Mouse (Mus musculus) neural tube, embryonic 11.5 days (tissue): ENCODE results near the gene Olfr1418. TPM values are rescaled to one million over a fixed set of nuclear protein-coding genes. Genes with fewer than 3 reads are reported as not detected.

Experiments used
- ATAC-seq: fragments of 200-750 bp; cut with Nextera tagmentation; 2 replicates; pipeline ENCODE4 v1.8.0; 2017; ENCODE audit warnings: moderate number of reproducible peaks, mild to moderate bottlenecking, moderate TSS enrichment, moderate library complexity; ENCODE audit not compliant: insufficient read depth, low FRiP score, low TSS enrichment
- DNase-seq: peaks from one replicate; pipeline ENCODE4 v3.0.0-alpha.2; 2015; ENCODE audit warnings: low spot score
- H3K27ac ChIP-seq: fragments of 300-500 bp; sonication (generic); 2 replicates; pipeline ENCODE4 v1.5.1; 2014; ENCODE audit warnings: low read depth, mild to moderate bottlenecking, low read length
- H3K27me3 ChIP-seq: fragments of 300-500 bp; sonication (generic); 2 replicates; pipeline ENCODE4 v1.6.1; 2014; ENCODE audit warnings: mild to moderate bottlenecking, low read length, mixed read lengths; ENCODE audit not compliant: control insufficient read depth, insufficient read depth
- H3K36me3 ChIP-seq: fragments of 300-500 bp; sonication (generic); 2 replicates; pipeline ENCODE4 v1.6.1; 2014; ENCODE audit warnings: mild to moderate bottlenecking, low read length, moderate library complexity, mixed read lengths; ENCODE audit not compliant: control insufficient read depth, insufficient read depth
- H3K4me1 ChIP-seq: fragments of 300-500 bp; sonication (generic); 2 replicates; pipeline ENCODE4 v1.6.1; 2014; ENCODE audit warnings: low read length, mixed read lengths; ENCODE audit not compliant: control insufficient read depth, insufficient read depth
- H3K4me2 ChIP-seq: fragments of 300-500 bp; sonication (generic); 2 replicates; pipeline ENCODE4 v1.6.1; 2014; ENCODE audit warnings: low read depth, mild to moderate bottlenecking, moderate library complexity
- H3K4me3 ChIP-seq: fragments of 300-500 bp; sonication (generic); 2 replicates; pipeline ENCODE4 v1.5.1; 2014; ENCODE audit warnings: low read depth, low read length
- H3K9ac ChIP-seq: fragments of 300-500 bp; sonication (generic); 2 replicates; pipeline ENCODE4 v1.6.1; 2014; ENCODE audit warnings: mild to moderate bottlenecking, low read length
- H3K9me3 ChIP-seq: fragments of 300-500 bp; sonication (generic); 2 replicates; pipeline ENCODE4 v1.6.1; 2016; ENCODE audit warnings: low read length; ENCODE audit not compliant: control insufficient read depth
- WGBS: fragments of 180-500 bp; shearing (Covaris S2); extraction: QIAGEN DNeasy Blood & Tissue Kit; methylation state at CpG from one replicate; pipeline ENCODE4 v1.1.7; 2014; 5-methylcytosine and 5-hydroxymethylcytosine counted together
- polyA plus RNA-seq: library from polyadenylated mRNA; unstranded; fragments of >200 nt; fragmentation: Nextera tagmentation; extraction: Ambion mirVana; gene quantifications from 2 replicates; pipeline ENCODE4 v1.2.1, GENCODE M21; 2014

Olfr1418 gene
- polyA plus RNA-seq, 1 experiment from 2014 or later: not detected

DNA sequence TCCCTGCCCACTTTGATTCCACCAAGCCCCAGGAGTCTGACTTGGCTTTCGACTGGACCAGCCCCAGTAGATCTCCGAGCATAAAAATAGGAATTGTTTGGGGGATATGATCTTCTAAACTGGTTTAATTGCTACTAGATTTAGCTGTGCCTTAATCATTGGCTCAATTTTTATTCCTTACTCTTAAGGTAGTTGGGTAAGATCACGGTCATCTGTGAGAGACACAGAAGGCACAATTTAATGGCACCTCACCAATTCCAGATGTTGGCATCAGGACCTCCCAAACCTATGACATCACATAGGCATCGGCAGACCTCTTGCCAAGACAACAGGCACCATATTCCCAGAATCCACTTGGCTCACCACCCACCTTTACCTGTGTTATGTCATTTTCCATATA, 21.7 kb downstream of the Olfr1418 start, which contains the start of gene Olfr1417:
Gene Olfr1417, minus strand, starts transcription at position 101 of the 400 bp plus-strand sequence.
- H3K4me3 ChIP-seq: no peak within 1 kb of the TSS

DNA sequence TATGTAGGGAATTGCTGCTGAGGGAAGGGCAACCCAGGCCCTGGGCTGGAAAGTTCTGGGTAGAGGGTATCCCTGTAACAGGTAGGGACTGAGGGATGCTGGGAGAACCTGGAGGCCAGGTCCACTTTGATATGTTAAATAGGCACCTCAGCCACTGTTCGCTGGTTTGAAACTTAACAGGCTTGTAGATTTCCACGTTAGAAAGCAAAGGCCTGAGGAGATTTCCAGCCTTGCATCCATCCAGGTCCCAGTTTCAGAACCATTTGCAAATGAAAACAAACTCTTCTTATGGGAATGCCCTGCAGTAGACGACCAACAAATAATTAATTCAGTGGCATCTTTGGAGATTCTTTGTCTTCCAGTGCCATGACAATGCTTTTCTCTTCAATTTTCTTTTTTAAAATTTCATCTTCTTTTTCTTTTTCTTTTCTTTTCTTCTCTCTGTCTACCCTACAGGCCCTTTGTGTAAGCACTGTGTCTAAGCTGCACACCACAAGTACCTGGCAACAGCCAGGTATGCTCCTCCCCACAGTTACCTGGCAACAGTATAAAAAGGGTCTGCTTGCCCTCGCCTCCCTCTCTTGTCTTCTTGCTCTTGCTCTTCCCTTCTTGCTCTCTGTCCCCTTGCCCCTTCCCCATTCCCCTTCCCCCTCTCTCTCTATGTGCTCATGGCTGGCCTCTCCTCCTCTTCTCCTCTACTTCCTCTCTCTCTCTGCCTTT, 37.4 kb downstream of the Olfr1418 start:
- Histone ChIP-seq H3K4me3 (no peak overlapping the region), H3K36me3 (no peaks in the 10 kb centered on the region), H3K9me3 (no peaks in the 10 kb centered on the region), H3K9ac (no peak overlapping the region), H3K4me2 (no peak overlapping the region), H3K27ac (no peak overlapping the region), H3K27me3 (peaks cover 17% of the 10 kb centered on the region), H3K4me1 (no peaks in the 10 kb centered on the region)
- 35% methylated on average over 4 of the region's 4 CpGs for WGBS
- ATAC-seq: no peak
- DNase-seq: no peak

More for the DNA sequence above, 21.7 kb downstream of the Olfr1418 start, which contains the start of gene Olfr1417:
- ATAC-seq (no peak), DNase-seq (no peak)
- Histone ChIP-seq H3K36me3 (no peaks in the 10 kb centered on the region), H3K27ac (no peak within 1 kb of the TSS), H3K4me1 (no peaks in the 10 kb centered on the region), H3K9me3 (no peaks in the 10 kb centered on the region), H3K9ac (no peak within 1 kb of the TSS), H3K4me2 (no peak within 1 kb of the TSS), H3K27me3 (no peaks in the 10 kb centered on the region)
- WGBS: 88% methylated on average over 4 of the region's 4 CpGs

DNA sequence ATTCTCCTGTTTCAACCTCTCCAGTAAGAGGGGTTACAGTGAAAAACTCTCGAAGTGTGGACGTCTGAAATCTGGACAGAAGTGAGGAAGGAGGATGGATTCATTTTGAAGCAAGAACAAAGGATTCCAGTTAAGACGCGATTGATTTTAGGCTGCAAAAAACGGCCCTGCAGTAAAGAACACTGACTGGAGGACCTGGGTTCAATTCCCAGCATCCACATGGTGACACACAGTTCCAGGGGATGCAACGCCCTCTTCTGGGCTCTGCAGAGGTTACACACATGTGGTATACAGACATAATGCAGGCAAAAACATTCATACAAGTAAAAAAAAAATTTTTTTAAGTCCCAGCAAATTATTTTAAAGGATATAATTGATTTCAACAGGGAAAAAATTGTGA, 40.7 kb downstream of the Olfr1418 start:
- Histone ChIP-seq H3K27ac (no peak overlapping the region), H3K36me3 (no peaks in the 10 kb centered on the region), H3K9me3 (no peaks in the 10 kb centered on the region), H3K4me2 (peak overlapping the region; percentile 96; the same call in 1 of the 2 replicates), H3K9ac (no peak overlapping the region), H3K4me1 (no peaks in the 10 kb centered on the region), H3K4me3 (peak overlapping the region; percentile 58; the same call in 1 of the 2 replicates), H3K27me3 (peaks cover 36% of the 10 kb centered on the region)
- WGBS: 34% methylated on average over 6 of the region's 6 CpGs
- no peak; the same call in 1 of the 2 replicates for ATAC-seq
- no peak for DNase-seq

DNA sequence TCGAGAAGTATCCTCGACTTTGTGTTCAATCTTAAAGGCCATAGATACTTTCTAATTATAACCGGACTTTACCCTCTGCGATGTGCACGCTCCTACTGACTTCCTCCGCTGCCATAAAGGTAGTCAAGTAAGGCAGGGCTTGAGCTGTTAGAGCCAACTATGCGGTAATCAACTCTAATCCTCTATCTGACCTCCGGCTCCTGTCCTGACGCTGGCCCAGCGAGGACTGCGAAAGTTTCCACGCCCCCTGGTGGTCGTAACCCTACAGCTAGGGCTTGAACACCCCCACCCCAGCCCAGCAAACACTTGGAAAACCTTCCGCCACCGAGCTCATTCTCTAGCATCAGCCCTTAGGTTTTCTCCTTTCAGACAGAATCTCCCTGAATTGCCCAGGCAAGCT, 41.1 kb downstream of the Olfr1418 start:
- Histone ChIP-seq H3K4me3 (peak overlapping the region; percentile 58), H3K27ac (no peak overlapping the region), H3K27me3 (peaks cover 36% of the 10 kb centered on the region), H3K4me2 (peak overlapping the region; percentile 96), H3K9me3 (no peaks in the 10 kb centered on the region), H3K4me1 (no peaks in the 10 kb centered on the region), H3K36me3 (no peaks in the 10 kb centered on the region), H3K9ac (no peak overlapping the region)
- WGBS: under 1% methylated on average over 15 of the region's 15 CpGs
- DNase-seq (peak; percentile 85), ATAC-seq (peak; percentile 67)

DNA sequence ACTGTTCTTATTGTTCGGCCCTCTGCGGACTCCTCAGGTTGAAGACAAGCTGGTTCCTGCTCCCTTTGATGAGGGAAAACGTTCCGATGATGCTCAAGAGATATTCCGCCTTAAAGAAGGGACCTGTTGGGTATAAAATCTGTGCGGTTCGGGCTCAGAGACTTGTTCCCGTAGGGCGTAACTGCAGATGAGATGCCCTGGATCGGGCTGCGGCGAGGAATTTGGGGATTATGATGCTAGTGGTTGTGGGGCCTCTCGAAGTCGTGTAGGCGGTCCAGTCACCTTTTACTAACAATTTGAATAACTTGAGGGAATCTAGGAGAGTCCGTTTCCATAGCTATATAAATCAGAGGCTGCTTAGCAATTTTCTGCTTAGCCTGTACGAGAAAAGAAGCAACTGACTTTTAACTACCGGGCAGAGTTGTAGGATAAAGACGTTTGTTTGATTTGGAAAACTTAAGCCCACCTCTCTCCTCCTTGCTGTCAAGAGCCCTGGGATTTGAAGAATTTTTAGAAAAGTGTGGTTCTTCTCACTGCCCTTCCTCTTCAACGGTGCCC, 41.6 kb downstream of the Olfr1418 start, which contains the start of gene Stx3:
Gene Stx3, minus strand, starts transcription at position 261 of the 558 bp plus-strand sequence.
- H3K4me2 ChIP-seq: peak within 1 kb of the TSS; percentile 96
- WGBS: 1% methylated on average over 20 of the region's 20 CpGs

DNA sequence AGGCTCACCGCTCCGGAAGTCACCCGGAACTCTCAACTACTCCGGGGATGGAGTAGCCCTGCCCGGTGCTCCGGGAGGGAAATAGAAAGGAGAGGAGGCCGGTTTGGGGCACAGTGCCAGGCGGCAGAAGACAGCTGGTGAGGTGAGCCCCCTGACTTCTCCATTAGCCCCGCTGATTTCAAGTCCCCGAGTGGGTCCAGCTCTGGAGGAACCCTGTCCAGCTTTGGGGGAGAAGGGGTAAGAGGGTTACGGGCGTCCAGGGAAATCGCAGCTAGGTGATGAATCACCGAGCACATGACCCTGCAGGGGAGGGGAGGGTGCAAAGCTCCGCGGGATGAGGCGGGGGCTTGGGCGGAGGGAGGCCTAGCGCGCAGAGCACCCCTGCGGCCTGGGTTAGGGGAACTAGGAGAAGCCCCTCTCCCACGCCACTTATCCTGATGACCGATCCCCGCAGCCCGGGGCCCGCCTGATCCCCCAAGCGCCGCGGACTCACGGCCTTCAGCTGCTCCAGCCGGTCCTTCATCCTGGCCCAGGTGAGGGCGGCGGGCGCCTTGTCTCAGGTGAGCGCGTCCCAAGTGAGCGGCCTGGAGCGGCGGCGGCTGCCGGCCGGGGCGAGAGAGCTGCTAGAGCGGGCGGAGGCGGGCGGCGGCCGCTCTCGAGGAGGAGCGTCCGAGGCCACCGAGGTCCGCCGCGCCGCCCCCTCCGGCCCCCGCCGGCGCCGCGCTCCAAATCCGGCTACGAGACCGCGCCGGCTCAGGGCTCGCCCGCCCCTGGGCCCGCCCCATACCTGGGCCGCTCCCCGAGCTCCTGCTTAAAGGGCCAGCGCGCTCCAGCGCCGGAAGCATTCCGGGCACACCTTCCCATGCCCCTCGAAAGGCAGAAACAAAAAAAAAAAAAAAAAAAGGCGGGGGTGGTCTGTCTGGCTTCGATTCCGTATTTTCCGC, 42.4 kb downstream of the Olfr1418 start:
- no peaks in the 10 kb centered on the region for H3K36me3 ChIP-seq
- ATAC-seq (peak; percentile 68), DNase-seq (peak; percentile 46)
- peak overlapping the region; percentile 59 for H3K9ac ChIP-seq
- H3K9me3 ChIP-seq: no peaks in the 10 kb centered on the region
- H3K4me1 ChIP-seq: no peaks in the 10 kb centered on the region
- WGBS: under 1% methylated on average over 63 of the region's 83 CpGs
- peaks cover 36% of the 10 kb centered on the region for H3K27me3 ChIP-seq
- H3K4me2 ChIP-seq: peak overlapping the region; percentile 96
- no peak overlapping the region for H3K27ac ChIP-seq
- H3K4me3 ChIP-seq: peak overlapping the region; percentile 58

More for the DNA sequence above, 41.6 kb downstream of the Olfr1418 start, which contains the start of gene Stx3:
- peak; percentile 31 for DNase-seq
- peaks cover 36% of the 10 kb centered on the region for H3K27me3 ChIP-seq
- H3K36me3 ChIP-seq: no peaks in the 10 kb centered on the region
- no peak for ATAC-seq
- no peaks in the 10 kb centered on the region for H3K4me1 ChIP-seq
- H3K9ac ChIP-seq: peak within 1 kb of the TSS; percentile 59
- no peaks in the 10 kb centered on the region for H3K9me3 ChIP-seq
- peak within 1 kb of the TSS; percentile 58 for H3K4me3 ChIP-seq
- no peak within 1 kb of the TSS for H3K27ac ChIP-seq

DNA sequence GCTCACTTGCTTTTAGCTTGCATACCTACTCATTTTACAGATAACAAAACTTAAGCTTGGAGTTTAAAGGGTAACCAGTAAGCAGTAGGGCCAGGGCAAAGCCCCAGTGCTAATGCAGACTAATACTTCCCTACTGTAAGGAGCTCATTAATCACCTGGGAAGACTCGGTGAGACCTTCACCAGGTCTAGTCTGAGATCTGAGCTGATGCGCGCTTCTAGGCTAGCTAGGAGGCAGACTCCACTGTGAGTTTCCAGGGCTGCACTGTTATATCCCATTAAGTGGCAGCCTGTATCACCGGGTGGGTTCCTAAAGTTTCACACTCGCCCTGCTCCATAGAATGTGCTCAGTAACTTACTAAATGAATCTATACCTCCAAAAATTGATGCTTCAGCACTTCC, 43.3 kb downstream of the Olfr1418 start:
- Histone ChIP-seq H3K9me3 (no peaks in the 10 kb centered on the region), H3K27me3 (peaks cover 36% of the 10 kb centered on the region), H3K27ac (no peak overlapping the region), H3K4me3 (no peak overlapping the region), H3K4me2 (no peak overlapping the region), H3K4me1 (no peaks in the 10 kb centered on the region), H3K36me3 (no peaks in the 10 kb centered on the region), H3K9ac (no peak overlapping the region)
- DNase-seq (no peak), ATAC-seq (no peak)
- 7% methylated on average over 5 of the region's 5 CpGs for WGBS

DNA sequence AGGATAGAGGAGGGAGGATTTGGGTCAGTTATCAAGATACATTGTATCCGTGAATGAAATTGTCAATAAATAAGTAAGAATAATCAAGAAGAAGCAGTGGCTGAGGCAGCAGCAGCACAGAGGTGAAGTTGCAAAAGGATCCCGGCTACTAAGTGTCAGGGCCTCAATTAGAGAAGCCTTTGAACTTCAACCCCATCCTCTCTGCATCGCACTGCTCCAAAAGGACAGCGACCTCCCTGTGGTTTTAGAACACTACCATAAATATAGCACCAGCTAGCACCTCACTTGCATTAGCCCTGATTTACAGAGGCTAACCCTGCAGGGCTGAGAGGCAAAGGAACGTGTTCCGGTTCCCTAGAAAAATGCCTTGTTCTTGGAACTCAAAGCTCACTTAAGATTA, 44.2 kb downstream of the Olfr1418 start:
- no peaks in the 10 kb centered on the region for H3K9me3 ChIP-seq
- H3K4me3 ChIP-seq: no peak overlapping the region
- H3K27ac ChIP-seq: no peak overlapping the region
- peaks cover 36% of the 10 kb centered on the region for H3K27me3 ChIP-seq
- no peak for ATAC-seq
- H3K9ac ChIP-seq: no peak overlapping the region
- DNase-seq: no peak
- H3K4me2 ChIP-seq: no peak overlapping the region
- H3K36me3 ChIP-seq: no peaks in the 10 kb centered on the region
- WGBS: 20% methylated on average over 6 of the region's 6 CpGs
- H3K4me1 ChIP-seq: no peaks in the 10 kb centered on the region
